Mouse (Mus musculus): ENCODE measurements around the gene Raet1e. TPM values are rescaled to one million over a fixed set of nuclear protein-coding genes. Genes with fewer than 3 reads are reported as not detected.
A peak's percentile ranks its signal among the peaks of the same experiment; 100 is the strongest.
"Not testable (repeated sequence)": the region's sequence is repeated elsewhere in the genome, so short reads cannot be mapped to it uniquely, and the experiment has no call there.

Gene Raet1e
- total RNA-seq, 2 experiments from 2014 or later: not detected

GRCm38 (mm10) chr10:22360252-22360651 lies 201.9 kb downstream of the Raet1e start, which contains the start of gene Raet1d:
TSS of gene Raet1d (plus strand) at chr10:22360552.
- DNase-seq (ENCODE audit: low spot score in 2 of 2): not testable (repeated sequence)

GRCm38 (mm10) chr10:22360957-22361356 lies 202.6 kb downstream of the Raet1e start:
- not testable (repeated sequence) for DNase-seq (ENCODE audit: low spot score in 2 of 2)

GRCm38 (mm10) chr10:22361415-22362352 lies 203.3 kb downstream of the Raet1e start:
- not testable (repeated sequence) for DNase-seq (ENCODE audit: low spot score in 2 of 2)

- DNase-seq (ENCODE audit: low spot score in 2 of 2): not testable (repeated sequence)
These were observed 204.1 kb downstream of the Raet1e start for GRCm38 (mm10) chr10:22362466-22362865.

GRCm38 (mm10) chr10:22364915-22365314 lies 206.5 kb downstream of the Raet1e start:
- DNase-seq (ENCODE audit: low spot score in 2 of 2): not testable (repeated sequence)

GRCm38 (mm10) chr10:22381226-22381625 lies 222.9 kb downstream of the Raet1e start:
- not testable (repeated sequence) for DNase-seq (ENCODE audit: low spot score in 2 of 2)

GRCm38 (mm10) chr10:22390146-22390545 lies 231.8 kb downstream of the Raet1e start:
- DNase-seq (ENCODE audit: low spot score in 2 of 2): not testable (repeated sequence)

- not testable (repeated sequence) for DNase-seq (ENCODE audit: low spot score in 2 of 2)
These were observed 233.2 kb downstream of the Raet1e start for GRCm38 (mm10) chr10:22391616-22392015.

GRCm38 (mm10) chr10:22393028-22393824 lies 234.9 kb downstream of the Raet1e start:
- DNase-seq (ENCODE audit: low spot score in 2 of 2): not testable (repeated sequence)

- DNase-seq (ENCODE audit: low spot score in 2 of 2): not testable (repeated sequence)
These were observed 238.3 kb downstream of the Raet1e start for GRCm38 (mm10) chr10:22396680-22397079.

GRCm38 (mm10) chr10:22402225-22402917 lies 244.0 kb downstream of the Raet1e start:
- DNase-seq (ENCODE audit: low spot score in 2 of 2): peak; percentile 12 to 31

GRCm38 (mm10) chr10:22413702-22414494 lies 255.5 kb downstream of the Raet1e start:
- peak; percentile 24 to 30 for DNase-seq (ENCODE audit: low spot score in 2 of 2)

Other genes with a start within 250 kb of the Raet1e start
- not detected for gene 4930444G20Rik, start 90.5 kb upstream of the Raet1e start, total RNA-seq (2021)
- gene E030030I06Rik, start 9.3 kb upstream of the Raet1e start, total RNA-seq (2021): under 1 TPM; 0.35 to 0.77 TPM
- gene H60b, start within 50 bp of the Raet1e start, total RNA-seq (2021): under 1 TPM; 0.33 to 0.37 TPM
- gene Raet1d, start 202.0 kb downstream of the Raet1e start, total RNA-seq (2021): not detected